Mouse (Mus musculus) spleen, adult 2 months (tissue): ENCODE data around the gene E130116L18Rik.

Source experiments
- CTCF ChIP-seq: fragments of 200-500 bp; IDR thresholded peaks from 2 replicates; pipeline ENCODE4 v1.5.1; 2011; ENCODE audit warnings: mild to moderate bottlenecking, inconsistent platforms; ENCODE audit not compliant: insufficient read depth, insufficient read length, insufficient replicate concordance; ENCODE audit errors: extremely low read depth
- POLR2A ChIP-seq: fragments of 200-500 bp; IDR thresholded peaks from 2 replicates; pipeline ENCODE4 v1.6.1; 2011; ENCODE audit warnings: low read depth, low read length, inconsistent platforms

- no peak for TF ChIP-seq POLR2A
- TF ChIP-seq CTCF: no peak
Measured at GRCm38 (mm10) chr5:25215006-25215405, 7.9 kb downstream of the E130116L18Rik start.
